Mouse (Mus musculus) liver, embryonic 14.5 days (tissue): Measurements from ENCODE around the gene Tas2r136.

Experiments
- CTCF ChIP-seq: IDR thresholded peaks from 2 replicates; pipeline ENCODE4 v1.5.1; 2016; ENCODE audit warnings: antibody characterized with exemption, low read depth, control low read depth
- EP300 ChIP-seq: IDR thresholded peaks from 2 replicates; pipeline ENCODE4 v1.6.1; 2016; ENCODE audit warnings: antibody characterized with exemption, low read depth

GRCm38 (mm10) chr6:132761831-132762230 is 16.1 kb downstream of the Tas2r136 start, which contains the start of gene Tas2r102:
- TF ChIP-seq CTCF (no peak), EP300 (no peak)
